Comparison of ENCODE assay signal across 19 mouse cellular contexts in genomic region chr4:116645624-116646023, GRCm38 (mm10). TPM values are rescaled to one million over a fixed set of nuclear protein-coding genes. Genes with fewer than 3 reads are reported as not detected.
DNase-seq lines count a peak whose midpoint lies in the region; ATAC-seq lines count a peak whose summit lies in the region.
"Had no signal": no experiment of that assay in that cellular context is flagged by ENCODE, and none has a peak within 500 bp of the region (broad histone marks: within the 10 kb centered on the region; RNA-seq: fewer than 3 reads in every experiment).

No protein-coding gene starts in this region.

- no peak for ATAC-seq in heart, embryonic 11.5 days (replicated peaks; ENCODE audit: insufficient number of reproducible peaks, low FRiP score, low TSS enrichment)
- no peak for ATAC-seq in limb, embryonic 13.5 days (ENCODE audit: low FRiP score, low read depth)
- ATAC-seq in hindbrain, embryonic 16.5 days: no peak
- ATAC-seq: intestine, postnatal 0 days; midbrain, embryonic 13.5 days had no signal

- H3K9ac ChIP-seq in heart, embryonic 11.5 days (ENCODE audit: low read depth, low read length): no peak overlapping the region
- peak overlapping the region; percentile 35; the same call in 1 of the 2 replicates for H3K9ac ChIP-seq in limb, embryonic 13.5 days
- no peak overlapping the region for H3K9ac ChIP-seq in hindbrain, embryonic 16.5 days (ENCODE audit: low read depth, low read length)
- H3K9ac ChIP-seq: embryonic facial prominence, embryonic 12.5 days; kidney, embryonic 15.5 days; limb, embryonic 15.5 days; midbrain, embryonic 13.5 days; neural tube, embryonic 12.5 days had no signal

- H3K36me3 ChIP-seq in heart, embryonic 11.5 days (ENCODE audit: control insufficient read depth, insufficient read depth, low read length): peaks cover 32% of the 10 kb centered on the region
- peaks cover 84% of the 10 kb centered on the region for H3K36me3 ChIP-seq in limb, embryonic 13.5 days
- H3K36me3 ChIP-seq in limb, embryonic 10.5 days: peaks cover 96% of the 10 kb centered on the region
- peaks cover 50% of the 10 kb centered on the region for H3K36me3 ChIP-seq in macrophage (ENCODE audit: inconsistent target)
- H3K36me3 ChIP-seq in hindbrain, embryonic 16.5 days (ENCODE audit: control insufficient read depth, insufficient read depth, low read length): peaks cover 17% of the 10 kb centered on the region

- H3K9me3 ChIP-seq in heart, embryonic 11.5 days (replicated peaks; ENCODE audit: control insufficient read depth, low read length): no peaks in the 10 kb centered on the region
- H3K9me3 ChIP-seq in limb, embryonic 13.5 days: no peaks in the 10 kb centered on the region
- no peaks in the 10 kb centered on the region for H3K9me3 ChIP-seq in limb, embryonic 10.5 days (replicated peaks)
- no peaks in the 10 kb centered on the region for H3K9me3 ChIP-seq in hindbrain, embryonic 16.5 days (ENCODE audit: control insufficient read depth, low read length)
- H3K9me3 ChIP-seq: embryonic facial prominence, embryonic 12.5 days; hindbrain, embryonic 10.5 days; kidney, embryonic 15.5 days; limb, embryonic 15.5 days; midbrain, embryonic 13.5 days; neural tube, embryonic 12.5 days had no signal

- no peak overlapping the region; the same call in 1 of the 2 replicates for H3K27ac ChIP-seq in heart, embryonic 11.5 days (ENCODE audit: low read depth, low read length)
- no peak overlapping the region for H3K27ac ChIP-seq in limb, embryonic 13.5 days
- H3K27ac ChIP-seq in limb, embryonic 10.5 days: no peak overlapping the region
- H3K27ac ChIP-seq in macrophage: peak overlapping the region; percentile 98
- no peak overlapping the region for H3K27ac ChIP-seq in hindbrain, embryonic 16.5 days (ENCODE audit: low read depth, low read length)
- H3K27ac ChIP-seq: embryonic facial prominence, embryonic 12.5 days; hindbrain, embryonic 10.5 days; kidney, embryonic 15.5 days; limb, embryonic 15.5 days; midbrain, embryonic 13.5 days; neural tube, embryonic 12.5 days had no signal

- 70% methylated on average over 7 of the region's 7 CpGs for WGBS in heart, embryonic 11.5 days (ENCODE audit: insufficient replicate concordance)
- WGBS in limb, embryonic 13.5 days: 93% methylated on average over 7 of the region's 7 CpGs
- 95% methylated on average over 7 of the region's 7 CpGs for WGBS in limb, embryonic 10.5 days
- WGBS in macrophage (ENCODE audit: missing documents): 97% methylated on average over 7 of the region's 7 CpGs
- WGBS in hindbrain, embryonic 16.5 days: 88% methylated on average over 7 of the region's 7 CpGs

- no peaks in the 10 kb centered on the region for H3K27me3 ChIP-seq in heart, embryonic 11.5 days (ENCODE audit: control insufficient read depth, insufficient read depth, low read length)
- H3K27me3 ChIP-seq in limb, embryonic 13.5 days: no peaks in the 10 kb centered on the region
- no peaks in the 10 kb centered on the region for H3K27me3 ChIP-seq in limb, embryonic 10.5 days (ENCODE audit: low read depth, poor library complexity, severe bottlenecking)
- H3K27me3 ChIP-seq in hindbrain, embryonic 16.5 days (replicated peaks; ENCODE audit: control insufficient read depth, insufficient read depth, low read length): no peaks in the 10 kb centered on the region
- H3K27me3 ChIP-seq: embryonic facial prominence, embryonic 12.5 days; kidney, embryonic 15.5 days; limb, embryonic 15.5 days; midbrain, embryonic 13.5 days; neural tube, embryonic 12.5 days had no signal

- no peak overlapping the region for H3K4me3 ChIP-seq in heart, embryonic 11.5 days (ENCODE audit: low read depth, low read length)
- no peak overlapping the region for H3K4me3 ChIP-seq in limb, embryonic 13.5 days
- H3K4me3 ChIP-seq in limb, embryonic 10.5 days: no peak overlapping the region
- H3K4me3 ChIP-seq in macrophage (ENCODE audit: inconsistent target): no peak overlapping the region
- no peak overlapping the region for H3K4me3 ChIP-seq in hindbrain, embryonic 16.5 days (ENCODE audit: low read length)
- H3K4me3 ChIP-seq: embryonic facial prominence, embryonic 12.5 days; hindbrain, embryonic 10.5 days; kidney, embryonic 15.5 days; limb, embryonic 15.5 days; midbrain, embryonic 13.5 days; neural tube, embryonic 12.5 days had no signal

- H3K4me1 ChIP-seq in heart, embryonic 11.5 days (ENCODE audit: control insufficient read depth, insufficient read depth, low read length): peaks cover 14% of the 10 kb centered on the region
- H3K4me1 ChIP-seq in limb, embryonic 13.5 days: peaks cover 28% of the 10 kb centered on the region
- peaks cover 13% of the 10 kb centered on the region for H3K4me1 ChIP-seq in limb, embryonic 10.5 days
- H3K4me1 ChIP-seq in hindbrain, embryonic 16.5 days (ENCODE audit: control insufficient read depth, insufficient read depth, low read depth, low read length): peaks cover 23% of the 10 kb centered on the region

- peaks cover 100% of the 10 kb centered on the region for H3K79me2 ChIP-seq in macrophage (ENCODE audit: inconsistent target)

- H3K4me2 ChIP-seq in heart, embryonic 11.5 days: peak overlapping the region; percentile 14
- H3K4me2 ChIP-seq in limb, embryonic 13.5 days (replicated peaks): no peak overlapping the region
- H3K4me2 ChIP-seq in hindbrain, embryonic 16.5 days (ENCODE audit: low read length): no peak overlapping the region
- H3K4me2 ChIP-seq: embryonic facial prominence, embryonic 12.5 days; kidney, embryonic 15.5 days; limb, embryonic 15.5 days; midbrain, embryonic 13.5 days; neural tube, embryonic 12.5 days had no signal

- DNase-seq in heart, adult 9 months (ENCODE audit: low spot score in 2 of 2): no peak
- DNase-seq in limb, embryonic 10.5 days (ENCODE audit: low spot score): no peak
- DNase-seq in adrenal gland, postnatal 14 days: peak; percentile 45
- DNase-seq: cerebellum, adult 18-20 months; cerebellum, postnatal 14 days; gastrocnemius, postnatal 36 days; kidney, postnatal 4 days; thymus, postnatal 25 days had no signal

RNA-seq across cellular contexts. Expression of gene Akr1a1, which starts 5.9 kb away (rescaled TPM):
- 645 and 676 TPM in 2 replicates for polyA plus RNA-seq in heart, embryonic 11.5 days (2014; fragmentation: Nextera tagmentation; extraction: Ambion mirVana)
- polyA plus RNA-seq in limb, embryonic 13.5 days (2015; fragmentation: Nextera tagmentation; extraction: Ambion mirVana): 774 and 800 TPM in 2 replicates
- polyA plus RNA-seq in limb, embryonic 10.5 days (2016; fragmentation: Nextera tagmentation; extraction: Ambion mirVana): 694 and 733 TPM in 2 replicates
- 639 and 649 TPM in 2 replicates for total RNA-seq in adrenal gland, postnatal 14 days (2021)
- total RNA-seq in macrophage (2018; cell fraction: chromatin; rRNA removed): 100 to 1,000 TPM in 24 of 26 experiments, 10 to 100 TPM in 2; 83.3 to 459 (median 260) TPM
- total RNA-seq in macrophage (2018; cell fraction: cytosol; rRNA removed): 1,000 to 10,000 TPM; 1,790 to 2,654 (median 2,221) TPM
- 1,000 to 10,000 TPM in 2 of 26 experiments, 100 to 1,000 TPM in 24; 276 to 1,128 (median 644) TPM for total RNA-seq in macrophage (2018; cell fraction: nucleus; rRNA removed)
- 1,138 to 1,978 TPM (median 1,711 TPM) in 3 replicates for polyA plus RNA-seq in macrophage (2018)
- polyA plus RNA-seq in hindbrain, embryonic 16.5 days (2015; fragmentation: Nextera tagmentation; extraction: Ambion mirVana): 763 and 799 TPM in 2 replicates

RNA-seq across cellular contexts. Expression of gene Nasp, which starts 17.9 kb away (rescaled TPM):
- polyA plus RNA-seq in heart, embryonic 11.5 days (2014; fragmentation: Nextera tagmentation; extraction: Ambion mirVana): 135 TPM in 2 replicates
- polyA plus RNA-seq in limb, embryonic 13.5 days (2015; fragmentation: Nextera tagmentation; extraction: Ambion mirVana): 203 and 211 TPM in 2 replicates
- polyA plus RNA-seq in limb, embryonic 10.5 days (2016; fragmentation: Nextera tagmentation; extraction: Ambion mirVana): 334 and 364 TPM in 2 replicates
- total RNA-seq in adrenal gland, postnatal 14 days (2021): 51.1 and 51.6 TPM in 2 replicates
- total RNA-seq in macrophage (2018; cell fraction: chromatin; rRNA removed): 10 to 100 TPM; 17.0 to 96.4 (median 46.6) TPM
- 10 to 100 TPM; 12.1 to 32.1 (median 23.4) TPM for total RNA-seq in macrophage (2018; cell fraction: cytosol; rRNA removed)
- total RNA-seq in macrophage (2018; cell fraction: nucleus; rRNA removed): 10 to 100 TPM; 13.4 to 98.4 (median 25.1) TPM
- 25.6 to 55.5 TPM (median 47.9 TPM) in 3 replicates for polyA plus RNA-seq in macrophage (2018)
- polyA plus RNA-seq in hindbrain, embryonic 16.5 days (2015; fragmentation: Nextera tagmentation; extraction: Ambion mirVana): 80.6 and 88.1 TPM in 2 replicates

RNA-seq across cellular contexts. Expression of gene Prdx1, which starts 39.7 kb away (rescaled TPM):
- 1,014 and 1,024 TPM in 2 replicates for polyA plus RNA-seq in heart, embryonic 11.5 days (2014; fragmentation: Nextera tagmentation; extraction: Ambion mirVana)
- 1,184 and 1,195 TPM in 2 replicates for polyA plus RNA-seq in limb, embryonic 13.5 days (2015; fragmentation: Nextera tagmentation; extraction: Ambion mirVana)
- 1,278 and 1,447 TPM in 2 replicates for polyA plus RNA-seq in limb, embryonic 10.5 days (2016; fragmentation: Nextera tagmentation; extraction: Ambion mirVana)
- total RNA-seq in adrenal gland, postnatal 14 days (2021): 546 and 672 TPM in 2 replicates
- 100 to 1,000 TPM in 24 of 26 experiments, 10 to 100 TPM in 2; 89.0 to 603 (median 253) TPM for total RNA-seq in macrophage (2018; cell fraction: chromatin; rRNA removed)
- total RNA-seq in macrophage (2018; cell fraction: cytosol; rRNA removed): 1,000 to 10,000 TPM in 13 of 26 experiments, 100 to 1,000 TPM in 13; 721 to 1,615 (median 996) TPM
- total RNA-seq in macrophage (2018; cell fraction: nucleus; rRNA removed): 100 to 1,000 TPM in 25 of 26 experiments, 10 to 100 TPM in 1; 85.1 to 546 (median 313) TPM
- polyA plus RNA-seq in macrophage (2018): 1,330 to 1,969 TPM (median 1,907 TPM) in 3 replicates
- 466 and 468 TPM in 2 replicates for polyA plus RNA-seq in hindbrain, embryonic 16.5 days (2015; fragmentation: Nextera tagmentation; extraction: Ambion mirVana)

RNA-seq across cellular contexts. Expression of gene Ccdc17, which starts 49.2 kb away (rescaled TPM):
- polyA plus RNA-seq in heart, embryonic 11.5 days (2014; fragmentation: Nextera tagmentation; extraction: Ambion mirVana): 2.3 and 3.3 TPM in 2 replicates
- polyA plus RNA-seq in limb, embryonic 13.5 days (2015; fragmentation: Nextera tagmentation; extraction: Ambion mirVana): 2.1 and 3.1 TPM in 2 replicates
- 0.84 and 1.5 TPM in 2 replicates for polyA plus RNA-seq in limb, embryonic 10.5 days (2016; fragmentation: Nextera tagmentation; extraction: Ambion mirVana)
- total RNA-seq in adrenal gland, postnatal 14 days (2021): 10.0 and 11.0 TPM in 2 replicates
- 10 to 100 TPM in 11 of 26 experiments, 1 to 10 TPM in 15; 3.2 to 19.8 (median 9.2) TPM for total RNA-seq in macrophage (2018; cell fraction: chromatin; rRNA removed)
- 1 to 10 TPM in 25 of 26 experiments, under 1 TPM in 1; 0.91 to 2.9 (median 1.5) TPM for total RNA-seq in macrophage (2018; cell fraction: cytosol; rRNA removed)
- 10 to 100 TPM in 9 of 26 experiments, 1 to 10 TPM in 17; 3.2 to 19.5 (median 8.9) TPM for total RNA-seq in macrophage (2018; cell fraction: nucleus; rRNA removed)
- 1.6 to 2.2 TPM (median 2.2 TPM) in 3 replicates for polyA plus RNA-seq in macrophage (2018)
- 4.0 and 5.6 TPM in 2 replicates for polyA plus RNA-seq in hindbrain, embryonic 16.5 days (2015; fragmentation: Nextera tagmentation; extraction: Ambion mirVana)
